Mouse (Mus musculus): ENCODE results near the gene 6030452D12Rik.

GRCm38 (mm10) chr8:106512475-106513150 is 12.3 kb downstream of the 6030452D12Rik start:
- no peak for TF ChIP-seq POLR2A (IDR thresholded peaks at IDR 0.05; ENCODE audit: low read depth, low read length)
- no peak for TF ChIP-seq CTCF (IDR thresholded peaks at IDR 0.05; ENCODE audit: borderline replicate concordance, insufficient read depth, low read length)

Data from embryonic fibroblast, embryonic 13.5 days (primary cell).